Mouse (Mus musculus) gastrocnemius, postnatal 25 days (tissue): Measurements from ENCODE around the gene Fhl3. TPM values are rescaled to one million over a fixed set of nuclear protein-coding genes. Genes with fewer than 3 reads are reported as not detected.
"Not testable (repeated sequence)": the region's sequence is repeated elsewhere in the genome, so short reads cannot be mapped to it uniquely, and the experiment has no call there.

Source experiments
- DNase-seq: peaks from one replicate; pipeline ENCODE4 v3.0.0; 2022
- total RNA-seq, 2 experiments: library from RNA; stranded (reverse); gene quantifications; 1 replicate in 1 of 2; 2 replicates in 1 of 2; pipeline ENCODE4 v1.2.3; 2021

The Fhl3 gene
- total RNA-seq, 2 experiments from 2014 or later, result 200 to 220 TPM

DNA sequence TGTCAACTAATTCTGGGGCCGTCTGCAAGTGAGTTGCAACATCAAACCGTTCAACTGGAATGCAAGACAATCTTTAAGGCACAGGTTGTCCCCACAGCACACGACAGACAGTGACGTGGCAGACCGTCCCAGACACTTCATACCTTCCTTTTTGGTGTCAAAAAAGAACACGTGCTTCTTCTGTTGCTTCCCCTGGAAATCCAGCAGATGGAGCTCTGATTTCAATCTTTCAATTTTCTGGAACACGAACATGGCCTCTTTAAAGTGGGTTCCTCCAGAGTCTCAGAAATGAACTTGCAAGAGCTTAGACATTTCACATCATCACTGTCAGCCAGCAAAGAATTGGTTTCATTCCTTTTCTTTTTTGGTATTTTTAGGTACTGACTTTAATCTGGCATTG, 18.2 kb upstream of the Fhl3 start:
- DNase-seq, result no peak

DNA sequence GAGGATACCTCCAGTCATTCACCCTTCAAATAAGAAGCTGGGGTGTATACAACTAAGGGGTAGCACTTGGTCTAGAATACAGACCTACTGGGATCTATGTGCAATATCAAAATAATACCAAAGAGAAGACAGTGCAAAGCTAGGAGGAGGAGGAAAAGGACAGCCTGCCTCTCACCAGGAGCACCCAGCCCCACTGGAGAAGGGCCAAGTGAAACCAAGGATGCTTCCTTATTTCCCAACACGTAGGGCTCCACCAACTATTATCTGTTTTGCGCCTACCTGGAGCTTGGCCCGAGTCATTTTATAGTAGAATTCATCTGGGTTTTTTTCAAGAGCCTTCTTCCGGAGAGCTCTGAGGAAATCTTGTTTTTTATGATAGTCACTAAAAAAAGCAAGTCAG, 17.0 kb upstream of the Fhl3 start:
- DNase-seq, result no peak

DNA sequence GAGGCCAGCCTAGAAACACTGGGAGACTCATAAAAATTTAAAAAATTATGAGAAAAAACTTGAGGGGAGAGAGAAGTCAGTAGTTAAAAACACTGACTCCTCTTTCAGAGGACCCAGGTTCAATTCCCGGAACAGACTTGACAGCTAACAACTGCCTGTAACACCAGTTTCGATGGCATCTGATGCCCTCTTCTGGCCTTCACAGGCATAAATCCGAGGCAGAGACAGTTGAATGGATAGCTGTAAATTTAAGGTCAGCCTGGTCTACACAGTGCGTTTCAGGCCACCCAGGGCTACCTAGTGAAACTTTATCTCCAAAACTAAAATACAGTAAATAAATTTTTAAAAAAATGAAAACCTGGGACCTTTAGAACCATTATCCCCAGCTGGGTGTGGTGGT, 15.5 kb upstream of the Fhl3 start:
- no peak for DNase-seq

DNA sequence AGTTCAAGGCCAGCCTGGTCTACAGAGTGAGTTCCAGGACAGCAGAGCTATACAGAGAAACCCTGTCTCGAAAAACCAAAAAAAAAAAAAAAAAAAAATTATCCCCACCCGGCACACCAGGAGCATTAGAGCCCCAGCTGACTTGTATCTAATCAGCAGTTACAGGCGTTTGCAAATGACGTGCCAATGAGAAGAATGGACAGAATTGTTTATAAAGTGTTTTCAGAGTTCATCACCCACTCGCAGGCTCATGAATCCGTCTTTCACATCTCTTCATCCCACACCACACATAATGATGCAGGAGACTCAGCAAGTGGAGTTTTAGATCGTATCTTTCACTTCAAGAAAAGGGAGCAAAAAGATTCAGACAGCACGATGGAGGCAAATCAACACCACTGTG, 15.0 kb upstream of the Fhl3 start:
- no peak for DNase-seq

DNA sequence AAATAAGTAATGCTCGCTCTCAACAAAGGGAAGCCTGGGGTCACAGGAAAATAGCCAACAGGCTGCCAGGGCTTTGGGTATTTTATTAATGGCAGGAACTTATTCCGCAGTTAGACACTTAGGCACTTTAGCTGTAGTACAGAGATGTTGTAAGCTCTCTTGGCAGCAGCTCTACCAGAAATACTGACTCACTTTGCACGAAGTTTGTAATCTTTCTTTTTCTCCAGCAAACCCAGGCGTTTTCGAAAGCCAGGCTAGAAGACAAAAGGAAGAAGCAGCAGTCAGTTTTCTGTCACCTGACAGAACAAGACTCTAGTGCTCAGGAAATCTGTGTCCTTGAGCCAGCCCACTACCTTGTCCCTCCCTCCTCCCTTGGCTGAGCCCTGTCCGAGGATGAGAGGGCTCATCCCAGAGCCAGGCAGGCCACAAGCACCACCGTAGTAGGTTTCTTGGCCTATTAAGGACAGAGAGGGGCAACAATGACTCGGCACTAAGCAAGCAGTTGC, 14.6 kb upstream of the Fhl3 start:
- peak; percentile 54 for DNase-seq

DNA sequence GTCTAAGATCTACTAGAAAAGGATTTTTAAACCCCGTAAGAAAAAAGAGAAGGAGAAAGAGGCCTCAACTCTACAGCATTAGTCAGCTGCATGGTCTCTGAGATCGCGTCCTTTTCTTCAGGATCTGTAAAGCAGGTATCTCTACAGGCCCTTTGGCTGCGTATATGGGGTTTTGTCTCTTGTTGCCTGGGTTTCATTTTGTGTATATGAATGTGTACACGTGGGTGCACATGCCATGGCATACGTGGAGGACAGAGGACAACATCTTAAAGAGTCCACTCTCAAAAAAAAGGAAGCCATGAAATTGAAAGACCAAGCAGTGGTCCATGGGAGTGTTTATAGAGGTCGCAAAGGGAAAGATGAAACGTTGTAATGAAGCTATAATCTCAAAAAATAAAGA, 9.0 kb upstream of the Fhl3 start:
- no peak for DNase-seq

DNA sequence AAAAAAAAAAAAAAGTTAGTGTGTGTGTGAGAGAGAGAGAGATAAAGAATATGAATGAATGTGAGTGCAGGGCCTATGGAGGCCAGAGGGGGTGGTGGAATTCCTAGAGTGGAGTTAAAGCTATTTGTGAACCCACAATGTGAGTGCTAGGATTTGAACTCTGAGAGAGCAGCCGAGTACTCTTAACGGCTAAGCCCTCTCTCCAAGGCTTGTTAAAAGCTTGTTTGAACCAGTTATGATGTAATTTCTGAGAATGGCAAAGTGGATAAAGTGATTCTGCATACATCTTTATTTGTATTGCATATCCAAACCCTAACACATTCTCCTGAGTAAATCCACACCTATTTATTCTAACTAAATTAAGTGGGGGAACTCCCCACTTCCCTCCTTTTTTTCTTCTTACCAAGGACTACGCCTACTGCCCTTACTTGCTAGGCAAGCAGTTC, 8.1 kb upstream of the Fhl3 start:
- no peak for DNase-seq

DNA sequence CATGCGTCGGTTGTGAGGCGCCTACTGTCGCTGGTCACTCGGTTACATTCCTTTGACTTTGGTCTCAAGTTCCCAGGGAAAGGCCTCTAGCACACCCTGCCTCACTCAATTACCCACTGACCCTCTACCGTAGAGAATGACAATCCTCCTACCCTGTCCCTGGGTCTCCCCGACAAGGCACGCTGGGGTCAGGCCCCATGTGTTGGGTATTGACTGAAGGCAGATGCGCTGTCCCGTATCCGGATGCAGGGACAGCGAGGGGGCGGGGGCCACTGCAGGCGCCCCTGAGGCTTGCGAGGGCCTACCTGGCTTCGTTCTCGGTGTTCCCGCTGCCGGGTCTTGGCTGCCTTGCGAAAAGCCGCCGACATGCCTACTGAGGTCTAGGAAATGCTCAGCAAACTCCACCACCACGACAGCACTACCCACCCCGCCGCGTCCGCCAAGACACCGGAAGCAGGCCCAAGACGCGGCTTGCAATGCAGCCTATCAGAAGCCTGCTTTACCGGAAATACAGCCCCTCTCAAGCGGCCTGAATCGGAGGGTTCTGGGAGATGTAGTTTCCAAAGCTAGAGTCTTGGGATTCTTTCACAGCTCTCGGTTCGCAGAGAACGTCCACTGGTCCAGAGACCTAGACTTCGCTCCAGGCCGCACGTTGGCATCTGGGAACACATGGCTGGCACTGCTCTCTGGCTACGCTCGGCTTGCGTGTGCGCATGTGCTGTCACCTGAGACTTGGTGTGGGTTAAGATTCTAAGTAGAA, 7.2 kb upstream of the Fhl3 start, which contains the start of gene Utp11:
TSS of gene Utp11 (minus strand) at position 466 of the 760 bp plus-strand sequence.
- DNase-seq, result peak; percentile 87

DNA sequence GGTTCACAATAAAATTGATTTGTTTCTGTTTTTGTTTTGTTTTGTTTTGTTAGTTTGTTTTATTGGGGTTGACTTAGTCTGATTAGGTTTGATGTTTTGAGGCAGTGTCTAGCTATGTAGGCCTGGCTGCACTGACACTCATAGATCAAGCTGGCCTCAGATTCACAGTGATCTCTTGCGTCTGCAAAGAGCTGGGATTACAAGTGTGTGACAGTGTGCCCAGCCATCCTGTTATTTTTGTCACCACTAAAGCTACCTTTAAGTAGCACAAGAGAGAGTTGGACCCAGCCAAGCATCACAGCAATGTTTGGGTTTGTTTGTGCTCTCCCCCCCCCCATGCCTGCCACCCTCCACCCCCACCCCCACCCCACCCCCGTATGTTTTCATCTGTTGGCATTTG, 5.9 kb upstream of the Fhl3 start:
- DNase-seq, result peak; percentile 38

DNA sequence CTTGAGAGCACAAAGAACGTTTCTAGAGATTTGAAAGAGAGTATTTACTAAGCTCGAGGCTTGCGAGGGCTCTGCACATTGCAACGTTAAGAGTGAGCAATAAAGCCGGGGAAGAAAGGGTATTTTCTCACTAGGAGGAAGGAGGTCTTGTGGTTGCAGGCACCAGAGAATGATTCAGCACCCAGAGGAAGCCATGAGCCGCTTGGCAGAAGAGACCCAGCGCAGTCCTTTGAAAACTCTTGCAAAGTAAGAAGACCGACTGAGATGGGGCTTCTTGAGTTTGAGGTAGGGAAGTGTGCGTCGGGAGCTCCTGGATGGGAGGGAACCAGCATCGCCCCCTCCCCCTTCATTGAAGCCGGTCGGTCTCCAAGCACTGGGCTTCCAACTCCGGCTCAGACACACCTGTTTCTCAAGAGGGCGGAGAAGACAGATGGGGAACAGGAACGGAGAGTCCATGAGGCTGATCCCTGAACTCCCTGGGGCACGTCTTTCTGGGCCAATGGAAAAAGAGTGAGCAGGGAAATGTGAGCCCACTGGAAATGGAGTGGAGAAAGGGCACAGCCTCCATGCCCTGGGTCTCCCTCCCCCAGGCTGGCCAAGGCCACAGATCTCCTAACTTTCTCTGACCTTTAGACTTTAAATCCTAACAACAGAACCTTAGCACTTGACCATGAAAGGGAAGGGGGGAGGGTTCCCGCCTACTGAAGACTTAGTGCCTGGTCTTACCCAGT, 4.5 kb upstream of the Fhl3 start:
- DNase-seq, result peak; percentile 74

DNA sequence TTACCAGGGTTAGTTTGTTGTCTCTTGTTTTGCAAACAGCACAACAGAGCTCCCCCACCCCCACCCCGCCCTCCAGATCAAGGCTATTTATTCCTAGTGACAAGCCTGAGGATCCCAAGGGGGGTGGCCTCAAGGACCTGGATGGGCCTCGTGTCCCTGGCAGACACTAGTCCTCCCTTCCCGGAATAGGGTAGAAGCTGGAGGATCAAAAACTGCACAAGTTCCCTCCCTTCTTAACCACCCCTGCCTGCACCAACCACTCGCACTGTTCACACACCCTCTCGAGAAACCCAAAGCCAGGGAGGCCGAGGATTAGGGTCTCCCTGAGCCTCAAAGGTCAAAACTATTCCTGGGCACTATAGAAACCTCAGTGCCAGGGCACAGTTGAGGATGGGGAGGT, 710 bp upstream of the Fhl3 start:
- peak; percentile 65 for DNase-seq

DNA sequence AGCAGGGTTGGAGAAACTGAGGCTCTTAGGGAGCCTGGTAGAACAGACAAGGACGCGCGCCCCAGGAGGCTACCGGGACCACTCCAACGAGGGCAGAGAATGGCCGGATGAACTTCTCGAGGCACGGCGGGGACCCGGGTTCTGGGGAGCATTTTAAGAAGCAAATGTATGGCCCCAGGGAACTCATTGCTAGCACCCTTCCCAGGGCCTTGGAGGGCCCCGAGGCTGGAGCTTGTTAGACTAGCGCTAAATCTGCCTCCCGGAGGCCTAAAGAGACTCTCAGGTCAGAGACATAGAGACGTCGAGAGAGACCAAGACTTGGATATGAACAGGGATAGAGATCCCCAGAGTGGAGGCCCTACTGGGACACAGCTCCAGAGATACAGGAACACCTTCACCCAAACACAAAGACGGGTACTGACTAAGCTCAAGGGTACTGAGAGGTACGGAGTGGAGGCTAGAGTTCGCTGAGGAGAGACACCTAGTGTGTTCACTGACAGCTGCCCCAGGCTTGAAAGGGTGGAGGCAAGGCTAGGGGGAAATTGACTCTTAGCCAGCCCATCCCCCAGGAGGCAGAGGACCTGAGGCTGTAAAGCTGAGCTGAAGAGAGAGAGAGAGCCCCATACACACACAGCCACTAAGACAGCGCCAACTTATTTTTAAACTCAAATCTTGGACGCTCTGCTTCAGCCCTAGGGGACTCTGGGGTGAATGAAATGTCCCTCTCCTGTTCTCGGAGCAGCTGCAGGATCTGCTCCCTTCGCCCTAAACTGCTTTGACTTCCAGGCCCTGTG, 748 bp downstream of the Fhl3 start:
- DNase-seq, result peak; percentile 80

DNA sequence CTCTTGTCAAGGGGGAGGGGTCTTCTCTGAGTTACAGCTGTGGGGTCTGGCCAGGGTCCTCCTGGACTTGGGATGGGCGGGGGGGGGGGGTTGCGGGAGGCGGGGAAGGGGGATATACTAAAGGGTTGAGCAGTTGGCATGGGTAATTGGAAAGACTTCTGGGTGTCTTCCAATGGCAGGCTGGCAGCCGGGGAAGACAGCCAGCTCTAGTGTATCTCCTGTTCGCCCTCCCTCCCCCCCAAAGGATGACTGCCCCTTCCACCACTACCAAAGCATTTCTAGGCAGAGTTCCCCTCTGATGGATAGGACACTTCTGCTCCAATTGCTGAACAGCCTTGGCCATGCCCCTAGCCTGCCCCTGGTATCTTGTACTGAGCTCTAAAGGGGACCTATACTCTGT, 1.4 kb downstream of the Fhl3 start:
- DNase-seq, result peak; percentile 58

DNA sequence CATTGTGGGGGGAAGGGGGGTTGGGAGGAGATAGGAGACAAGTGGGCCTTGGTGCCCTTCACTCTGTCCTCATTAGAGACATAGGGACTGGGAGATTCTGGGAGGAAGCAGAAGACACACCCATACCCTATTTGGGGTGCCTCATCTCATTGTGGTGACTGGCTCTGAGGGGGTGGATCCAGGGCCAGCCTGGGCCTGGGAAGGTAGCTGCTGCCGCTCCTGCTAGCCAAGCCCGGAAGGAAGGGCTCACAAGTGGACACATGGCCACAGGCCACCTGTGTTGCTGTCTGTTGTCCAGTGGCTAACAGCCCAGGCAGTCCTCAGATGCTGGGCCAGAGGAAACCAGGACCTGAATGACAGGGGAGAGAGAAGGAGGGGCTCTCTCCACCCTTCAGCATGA, 2.9 kb downstream of the Fhl3 start:
- peak; percentile 74 for DNase-seq

DNA sequence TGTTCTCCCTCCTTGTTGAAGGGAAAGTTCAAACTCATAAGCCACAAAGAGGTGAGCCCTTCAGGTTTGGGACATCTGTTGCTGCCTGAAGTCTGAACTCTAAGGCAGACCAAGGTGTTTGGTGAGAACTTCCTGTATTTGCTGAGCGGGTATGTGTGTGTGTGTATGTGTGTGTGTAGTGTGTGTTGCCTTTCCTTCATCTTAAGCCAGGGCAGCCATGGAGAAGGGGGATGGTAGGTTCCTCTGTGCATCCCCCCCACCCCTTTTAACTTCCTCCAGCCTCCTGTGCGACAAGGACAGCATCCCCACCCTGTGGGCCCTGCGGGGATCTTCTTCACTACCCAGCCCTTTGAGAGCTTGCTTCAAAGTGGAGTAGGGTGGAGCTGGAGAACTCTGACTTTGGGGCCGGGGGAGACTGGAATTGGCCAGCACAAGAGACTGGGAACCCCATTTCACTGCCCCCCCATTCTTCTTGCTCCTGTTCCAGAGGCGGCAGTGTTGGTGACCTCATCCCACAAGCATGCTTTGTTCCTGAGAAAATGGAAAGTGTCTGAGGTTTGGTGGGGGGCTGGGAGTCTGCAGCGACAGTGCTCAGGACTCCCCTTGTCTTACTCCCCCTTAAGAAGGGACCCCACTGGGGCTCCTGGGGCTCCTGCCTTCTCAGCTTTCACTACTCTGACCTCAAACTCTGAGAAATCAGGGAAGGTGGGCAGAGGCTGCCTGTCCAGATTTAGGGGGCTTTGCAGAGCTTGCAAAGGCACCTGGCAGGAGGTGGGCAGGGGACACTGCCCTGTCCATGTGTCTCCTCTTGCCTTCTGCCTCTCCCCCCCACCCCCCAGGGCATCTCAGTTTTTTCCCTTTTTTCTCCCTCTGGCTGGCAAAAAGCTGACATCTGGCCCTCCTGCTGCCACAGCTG, 3.6 kb downstream of the Fhl3 start:
- no peak for DNase-seq

DNA sequence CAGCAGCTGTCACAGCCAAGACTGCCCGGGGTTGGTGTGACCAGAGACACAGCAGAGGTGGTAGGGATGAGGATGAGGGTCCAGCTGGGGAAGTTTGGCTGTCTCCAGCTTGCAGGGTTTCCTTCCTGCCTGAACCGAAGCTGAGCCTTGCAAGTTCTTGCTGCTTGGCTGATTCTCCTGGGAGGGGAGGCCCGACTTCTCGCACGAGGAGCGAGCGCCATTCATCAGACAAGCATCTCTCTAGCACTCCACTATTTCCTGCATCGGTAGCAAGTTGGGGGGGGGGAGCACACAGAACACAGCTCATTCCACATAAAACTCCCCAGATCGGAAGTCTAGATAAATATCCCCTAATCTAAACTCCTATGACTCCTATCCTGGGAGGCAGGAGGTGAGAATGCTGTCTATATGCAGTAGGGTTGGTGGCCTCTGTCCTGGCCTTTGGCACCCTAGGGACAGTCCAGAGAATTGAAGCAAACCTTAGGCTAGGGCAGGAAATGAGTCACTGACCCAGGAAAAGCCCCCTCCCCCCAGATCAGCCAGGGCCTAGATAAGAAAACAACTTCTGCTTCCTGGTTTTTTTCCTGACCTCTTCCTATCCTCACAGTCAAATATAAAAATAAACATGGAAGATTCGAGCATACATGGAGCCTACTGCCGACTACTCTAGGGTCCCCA, 4.4 kb downstream of the Fhl3 start:
- DNase-seq, result peak; percentile 55

DNA sequence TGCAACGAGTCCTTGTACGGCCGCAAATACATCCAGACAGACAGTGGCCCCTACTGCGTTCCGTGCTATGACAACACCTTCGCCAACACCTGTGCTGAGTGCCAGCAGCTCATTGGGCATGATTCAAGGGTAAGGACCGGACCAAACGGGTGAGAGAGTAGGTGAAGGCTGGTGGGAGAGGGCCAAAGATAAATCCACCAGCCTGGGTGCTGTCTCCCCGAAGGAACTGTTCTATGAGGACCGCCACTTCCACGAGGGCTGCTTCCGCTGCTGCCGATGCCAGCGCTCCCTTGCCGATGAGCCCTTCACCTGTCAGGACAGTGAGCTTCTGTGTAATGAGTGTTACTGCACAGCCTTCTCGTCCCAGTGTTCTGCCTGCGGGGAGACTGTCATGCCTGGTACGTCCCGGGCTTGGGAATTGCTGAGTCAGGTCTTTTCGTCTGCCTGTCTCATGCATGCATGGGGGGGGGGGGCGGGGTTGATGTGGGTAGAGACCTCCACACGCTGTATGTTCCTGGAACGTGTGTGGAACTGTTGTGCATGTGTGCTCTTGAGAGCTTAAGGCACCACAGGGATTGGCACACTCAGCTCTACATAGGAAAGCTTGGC, 5.3 kb downstream of the Fhl3 start:
- DNase-seq, result no peak

DNA sequence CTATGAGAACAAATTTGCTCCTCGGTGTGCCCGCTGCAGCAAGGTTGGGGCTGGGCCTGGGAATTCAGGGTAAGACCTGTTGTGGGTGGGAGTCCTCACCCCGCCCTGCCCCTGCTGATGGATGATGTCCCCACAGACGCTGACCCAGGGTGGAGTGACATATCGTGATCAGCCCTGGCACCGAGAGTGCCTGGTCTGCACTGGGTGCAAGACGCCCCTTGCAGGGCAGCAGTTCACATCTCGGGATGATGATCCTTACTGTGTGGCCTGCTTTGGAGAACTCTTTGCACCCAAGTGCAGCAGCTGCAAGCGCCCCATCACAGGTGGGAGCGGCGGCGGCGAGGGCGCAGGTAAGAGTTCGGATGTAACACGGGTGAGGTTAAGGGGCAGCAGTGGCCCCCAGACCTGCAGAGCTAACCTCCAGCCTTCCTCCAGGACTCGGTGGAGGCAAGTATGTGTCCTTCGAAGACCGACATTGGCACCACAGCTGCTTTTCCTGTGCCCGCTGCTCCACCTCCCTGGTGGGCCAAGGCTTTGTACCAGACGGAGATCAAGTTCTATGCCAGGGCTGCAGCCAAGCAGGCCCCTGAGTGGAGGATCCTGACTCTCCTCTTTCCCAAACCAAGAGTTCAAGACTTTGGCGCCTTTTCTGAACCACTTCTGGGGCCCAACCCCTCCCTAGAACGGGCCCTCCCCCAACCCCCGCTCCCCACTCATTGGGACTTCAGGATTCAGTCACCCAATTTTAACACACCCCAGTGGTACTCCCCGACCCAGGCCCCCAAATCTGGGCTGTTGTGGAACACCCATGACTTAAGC, 7.1 kb downstream of the Fhl3 start:
- peak; percentile 24 for DNase-seq

DNA sequence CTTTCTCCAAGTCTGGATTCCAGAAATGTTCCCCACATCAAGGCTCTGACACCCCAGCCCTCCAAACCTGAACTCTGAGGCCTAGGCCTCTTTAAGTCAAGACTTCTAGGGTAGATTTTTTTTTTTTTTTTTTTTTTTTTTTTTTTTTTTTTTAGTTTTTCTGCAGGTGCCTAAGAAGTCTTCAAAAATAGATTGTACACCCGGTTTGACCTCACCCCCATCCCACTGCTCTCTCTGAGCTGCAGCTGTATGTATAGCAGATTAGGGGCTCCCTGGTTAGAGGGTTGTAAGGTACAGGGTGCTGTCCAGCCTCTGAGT, 7.7 kb downstream of the Fhl3 start:
- DNase-seq, result not testable (repeated sequence)
